Mouse (Mus musculus) spleen, adult 2 months (tissue): Measurements from ENCODE around the gene Pld4.

ENCODE experiments used
- CTCF ChIP-seq: fragments of 200-500 bp; IDR thresholded peaks from 2 replicates; pipeline ENCODE4 v1.5.1; 2011; ENCODE audit warnings: mild to moderate bottlenecking, inconsistent platforms; ENCODE audit not compliant: insufficient read depth, insufficient read length, insufficient replicate concordance; ENCODE audit errors: extremely low read depth
- POLR2A ChIP-seq: fragments of 200-500 bp; IDR thresholded peaks from 2 replicates; pipeline ENCODE4 v1.6.1; 2011; ENCODE audit warnings: low read depth, low read length, inconsistent platforms

DNA sequence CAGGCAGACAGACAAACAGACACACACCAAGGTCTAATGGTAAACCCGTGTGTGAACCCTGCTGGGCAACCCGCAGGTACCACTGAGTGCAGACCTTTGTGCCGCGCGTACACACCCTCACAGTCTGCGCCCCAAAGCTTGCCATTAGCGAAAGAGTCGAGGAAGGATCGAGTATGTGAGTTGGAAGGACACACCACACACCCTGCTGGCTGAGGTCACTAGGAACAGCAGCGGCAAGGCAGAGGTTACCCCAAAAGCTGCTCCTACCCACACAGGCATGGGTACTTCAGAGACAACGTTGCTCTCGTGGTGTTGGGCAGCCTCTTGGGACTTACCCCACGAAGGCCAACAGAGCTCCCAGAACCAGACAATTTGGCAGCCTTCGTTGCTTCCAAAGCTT is 11.9 kb downstream of the Pld4 start:
- TF ChIP-seq POLR2A = no peak
- no peak for TF ChIP-seq CTCF
